Mouse (Mus musculus) heart, adult 2 months (tissue): Measurements from ENCODE around the gene Mras. TPM values are rescaled to one million over a fixed set of nuclear protein-coding genes. Genes with fewer than 3 reads are reported as not detected.
A peak's percentile ranks its signal among the peaks of the same experiment; 100 is the strongest.

ENCODE experiments used
- DNase-seq, 2 experiments: peaks; one replicate each; pipeline ENCODE4 v3.0.0; 2021
- H3K27ac ChIP-seq: fragments of 200-600 bp; 2 replicates; pipeline ENCODE4 v1.8.1; 2022
- H3K27me3 ChIP-seq: fragments of 200-500 bp; 2 replicates; pipeline ENCODE4 v1.6.1; 2012; ENCODE audit warnings: mild to moderate bottlenecking, low read length, inconsistent platforms, mixed read lengths; ENCODE audit not compliant: control insufficient read depth, insufficient read depth
- H3K36me3 ChIP-seq: fragments of 200-500 bp; 2 replicates; pipeline ENCODE4 v1.6.1; 2012; ENCODE audit warnings: low read length, inconsistent platforms; ENCODE audit not compliant: control insufficient read depth, insufficient read depth
- H3K4me1 ChIP-seq: fragments of 200-500 bp; 2 replicates; pipeline ENCODE4 v1.6.1; 2011; ENCODE audit warnings: low read length; ENCODE audit not compliant: control insufficient read depth, insufficient read depth
- H3K4me3 ChIP-seq: fragments of 200-600 bp; 2 replicates; pipeline ENCODE4 v1.8.1; 2022
- H3K79me2 ChIP-seq: fragments of 200-500 bp; replicated peaks from 2 replicates; pipeline ENCODE4 v1.6.1; 2012; ENCODE audit warnings: mild to moderate bottlenecking, inconsistent platforms, low read length, moderate library complexity, mixed read lengths; ENCODE audit not compliant: control insufficient read depth, insufficient read depth
- H3K9ac ChIP-seq: fragments of 200-500 bp; 2 replicates; pipeline ENCODE4 v1.6.1; 2012; ENCODE audit warnings: low read depth, mild to moderate bottlenecking, control low read depth, inconsistent platforms, low read length, mixed read lengths
- CTCF ChIP-seq: fragments of 200-600 bp; IDR thresholded peaks from 2 replicates; pipeline ENCODE4 v1.8.1; 2022; ENCODE audit warnings: antibody characterized with exemption, mild to moderate bottlenecking, moderate library complexity
- EP300 ChIP-seq: fragments of 200-500 bp; IDR thresholded peaks from 2 replicates; pipeline ENCODE4 v1.6.1; 2011; ENCODE audit warnings: low read depth, low read length, control low read depth; ENCODE audit not compliant: insufficient read depth
- POLR2A ChIP-seq: fragments of 200-500 bp; IDR thresholded peaks from 2 replicates; pipeline ENCODE4 v1.6.1; 2011; ENCODE audit warnings: mild to moderate bottlenecking, low read depth, low read length, control low read depth; ENCODE audit not compliant: insufficient read depth
- WGBS: fragments of 180-500 bp; shearing (Covaris S2); methylation state at CpG from one replicate; pipeline ENCODE4 v1.1.7; 2018; 5-methylcytosine and 5-hydroxymethylcytosine counted together
- intact Hi-C: fragments of 180-260 bp; cut with DNase I; formaldehyde crosslinking; loops from one replicate; pipeline ENCODE4 v1.15.1; 2025
- polyA plus RNA-seq: library from polyadenylated mRNA; depleted of rRNA; stranded (reverse); fragments of >200 nt; gene quantifications from 2 replicates; pipeline ENCODE4 v1.2.3, GENCODE M21; 2012
- total RNA-seq, 2 experiments: library from RNA; stranded (reverse); gene quantifications; 2 replicates each; pipeline ENCODE4 v1.2.3; 2021

Mras gene
- total and polyA plus RNA-seq, 3 experiments, result 4.7 to 6.6 (median 5.1) TPM

GRCm38 (mm10) chr9:99363076-99363475, 74.1 kb downstream of the Mras start:
- TF ChIP-seq EP300 (no peak), POLR2A (no peak), CTCF (no peak)
- Histone ChIP-seq H3K4me1 (no peaks in the 10 kb centered on the region), H3K36me3 (no peaks in the 10 kb centered on the region), H3K79me2 (no peaks in the 10 kb centered on the region), H3K9ac (no peak overlapping the region), H3K27ac (no peak overlapping the region), H3K27me3 (peaks cover 5% of the 10 kb centered on the region), H3K4me3 (no peak overlapping the region)
- WGBS, result 59% methylated on average over 8 of the region's 8 CpGs
- intact Hi-C loops, result no loop called here
- DNase-seq, result no peak

- Histone ChIP-seq H3K79me2 (no peaks in the 10 kb centered on the region), H3K4me1 (peaks cover 2% of the 10 kb centered on the region; the same call in 1 of the 2 replicates), H3K4me3 (no peak overlapping the region), H3K27me3 (peaks cover 15% of the 10 kb centered on the region), H3K27ac (no peak overlapping the region), H3K36me3 (no peaks in the 10 kb centered on the region), H3K9ac (no peak overlapping the region)
- 51% methylated on average over 9 of the region's 9 CpGs for WGBS
- TF ChIP-seq EP300 (no peak), CTCF (no peak), POLR2A (no peak)
- intact Hi-C loops, result no loop called here
- no peak for DNase-seq
Measured at GRCm38 (mm10) chr9:99361946-99362345, 75.2 kb downstream of the Mras start.

GRCm38 (mm10) chr9:99359012-99359411, 78.2 kb downstream of the Mras start:
- intact Hi-C loops, result no loop called here
- H3K4me3 ChIP-seq, result no peak overlapping the region

GRCm38 (mm10) chr9:99357921-99358692, 79.1 kb downstream of the Mras start, which contains the start of gene Esyt3:
Gene Esyt3 (minus strand): TSS chr9:99358557.
- intact Hi-C loops, result no loop called here
- no peaks in the 10 kb centered on the region for H3K36me3 ChIP-seq
- H3K4me1 ChIP-seq, result peaks cover 2% of the 10 kb centered on the region; the same call in 1 of the 2 replicates
- H3K27me3 ChIP-seq, result peaks cover 15% of the 10 kb centered on the region
- no peak within 1 kb of the TSS for H3K27ac ChIP-seq
- H3K9ac ChIP-seq, result no peak within 1 kb of the TSS
- TF ChIP-seq POLR2A, result no peak
- TF ChIP-seq CTCF, result no peak
- no peaks in the 10 kb centered on the region for H3K79me2 ChIP-seq
- peak in 1 of 2 experiments; percentile 25 for DNase-seq
- H3K4me3 ChIP-seq, result peak within 1 kb of the TSS; percentile 16; the same call in 1 of the 2 replicates
- 1% methylated on average over 66 of the region's 66 CpGs for WGBS

More at GRCm38 (mm10) chr9:99359012-99359411, 78.2 kb downstream of the Mras start:
- Histone ChIP-seq H3K27me3 (peaks cover 15% of the 10 kb centered on the region), H3K79me2 (no peaks in the 10 kb centered on the region), H3K36me3 (no peaks in the 10 kb centered on the region), H3K4me1 (peaks cover 2% of the 10 kb centered on the region; the same call in 1 of the 2 replicates), H3K9ac (no peak overlapping the region), H3K27ac (no peak overlapping the region)
- TF ChIP-seq CTCF (no peak), EP300 (no peak), POLR2A (no peak)
- WGBS, result 81% methylated on average over 15 of the region's 15 CpGs
- no peak for DNase-seq

- no peak for TF ChIP-seq POLR2A
- TF ChIP-seq CTCF, result no peak
- TF ChIP-seq EP300, result no peak
- no peaks in the 10 kb centered on the region for H3K36me3 ChIP-seq
- WGBS, result 5% methylated on average over 19 of the region's 19 CpGs
- H3K9ac ChIP-seq, result no peak overlapping the region
- peaks cover 2% of the 10 kb centered on the region; the same call in 1 of the 2 replicates for H3K4me1 ChIP-seq
- H3K27ac ChIP-seq, result no peak overlapping the region
- intact Hi-C loops, result no loop called here
- peak overlapping the region; percentile 16; the same call in 1 of the 2 replicates for H3K4me3 ChIP-seq
- peaks cover 15% of the 10 kb centered on the region for H3K27me3 ChIP-seq
- DNase-seq, result no peak
- no peaks in the 10 kb centered on the region for H3K79me2 ChIP-seq
Measured at GRCm38 (mm10) chr9:99357561-99357920, 79.6 kb downstream of the Mras start.

GRCm38 (mm10) chr9:99355971-99356370, 81.2 kb downstream of the Mras start:
- WGBS, result 59% methylated on average over 5 of the region's 5 CpGs
- TF ChIP-seq CTCF, result no peak
- Histone ChIP-seq H3K79me2 (no peaks in the 10 kb centered on the region), H3K4me3 (no peak overlapping the region), H3K9ac (no peak overlapping the region), H3K27ac (no peak overlapping the region), H3K4me1 (peaks cover 2% of the 10 kb centered on the region; the same call in 1 of the 2 replicates), H3K27me3 (peaks cover 15% of the 10 kb centered on the region), H3K36me3 (no peaks in the 10 kb centered on the region)
- no peak for DNase-seq
- intact Hi-C loops, result no loop called here
